Mouse (Mus musculus) thymus, postnatal 36 days (tissue): Measurements from ENCODE around the gene Hpcal4.
"Not testable (repeated sequence)": the region's sequence is repeated elsewhere in the genome, so short reads cannot be mapped to it uniquely, and the experiment has no call there.

Experiments used
- DNase-seq, 2 experiments: peaks; one replicate each; pipeline ENCODE4 v3.0.0; 2022; ENCODE audit warnings: mixed read lengths in 2 of 2

Hpcal4 gene

DNA sequence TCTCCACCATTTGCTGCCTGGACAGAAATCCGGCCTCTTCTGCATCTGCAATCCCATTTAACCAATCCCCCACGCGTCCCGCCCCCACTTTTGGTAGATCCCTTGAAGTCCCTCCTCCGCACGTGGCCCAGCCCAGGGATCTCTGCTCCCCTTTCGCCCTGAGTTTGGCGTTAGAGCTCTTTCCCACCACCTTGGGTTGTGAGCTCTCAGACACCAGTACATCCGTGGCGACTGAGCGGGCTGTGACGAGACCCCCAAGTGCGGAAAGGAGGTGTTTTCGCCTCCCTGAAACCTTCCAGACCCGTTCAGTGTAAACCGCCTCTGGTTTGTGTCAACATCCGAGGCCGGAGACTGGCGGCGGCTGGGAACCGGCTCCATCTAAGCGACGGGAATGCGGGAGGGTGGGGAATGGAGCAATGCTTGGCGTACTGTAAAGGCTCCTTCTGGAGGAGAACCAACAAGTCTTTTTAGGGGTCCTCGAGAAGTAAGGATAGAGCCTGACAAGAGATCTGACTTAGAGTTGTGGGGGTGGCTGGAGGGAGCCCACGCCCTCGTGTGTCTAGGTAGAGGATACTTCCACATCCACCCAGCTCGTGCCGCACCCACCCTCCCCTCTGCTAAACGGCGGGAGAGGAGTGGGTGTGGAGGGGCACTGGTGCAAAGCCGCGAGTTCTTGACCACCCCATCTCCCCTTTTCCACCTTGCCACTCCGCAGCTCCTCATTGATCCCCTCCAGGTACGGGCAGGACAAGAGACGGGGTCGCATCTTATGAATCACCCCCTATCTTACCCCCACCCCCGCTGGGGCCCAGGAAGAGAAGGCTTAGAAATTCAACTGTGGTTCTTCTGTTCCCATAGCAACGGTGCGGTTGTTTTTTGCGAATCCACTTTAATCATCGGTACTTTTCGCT is at the start of gene Hpcal4:
Hpcal4 (plus strand) TSS at position 900 of the 911 bp plus-strand sequence.
- no peak for DNase-seq

DNA sequence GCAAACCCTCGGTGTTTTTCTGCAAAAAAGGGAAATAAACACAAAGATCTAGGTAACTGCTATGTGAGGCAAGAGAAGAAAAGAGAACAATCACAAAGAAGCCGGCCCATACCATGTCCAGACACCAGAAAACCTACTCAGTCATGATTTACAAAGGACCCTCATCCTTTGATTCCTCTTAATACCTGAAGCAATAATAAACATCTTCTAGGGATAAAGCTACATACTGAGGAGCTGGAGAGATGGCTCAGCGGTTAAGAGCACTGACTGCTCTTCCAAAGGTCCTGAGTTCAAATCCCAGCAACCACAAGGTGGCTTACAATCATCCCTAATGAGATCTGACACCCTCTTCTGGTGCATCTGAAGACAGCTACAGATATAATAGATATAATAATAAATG is 45.5 kb upstream of the Hpcal4 start:
- no peak for DNase-seq

GRCm38 (mm10) chr4:123139513-123140154 is 43.4 kb upstream of the Hpcal4 start, which contains the start of gene Ppie:
Gene Ppie (minus strand): TSS chr4:123139951.
- peak; percentile 63 to 70 for DNase-seq

DNA sequence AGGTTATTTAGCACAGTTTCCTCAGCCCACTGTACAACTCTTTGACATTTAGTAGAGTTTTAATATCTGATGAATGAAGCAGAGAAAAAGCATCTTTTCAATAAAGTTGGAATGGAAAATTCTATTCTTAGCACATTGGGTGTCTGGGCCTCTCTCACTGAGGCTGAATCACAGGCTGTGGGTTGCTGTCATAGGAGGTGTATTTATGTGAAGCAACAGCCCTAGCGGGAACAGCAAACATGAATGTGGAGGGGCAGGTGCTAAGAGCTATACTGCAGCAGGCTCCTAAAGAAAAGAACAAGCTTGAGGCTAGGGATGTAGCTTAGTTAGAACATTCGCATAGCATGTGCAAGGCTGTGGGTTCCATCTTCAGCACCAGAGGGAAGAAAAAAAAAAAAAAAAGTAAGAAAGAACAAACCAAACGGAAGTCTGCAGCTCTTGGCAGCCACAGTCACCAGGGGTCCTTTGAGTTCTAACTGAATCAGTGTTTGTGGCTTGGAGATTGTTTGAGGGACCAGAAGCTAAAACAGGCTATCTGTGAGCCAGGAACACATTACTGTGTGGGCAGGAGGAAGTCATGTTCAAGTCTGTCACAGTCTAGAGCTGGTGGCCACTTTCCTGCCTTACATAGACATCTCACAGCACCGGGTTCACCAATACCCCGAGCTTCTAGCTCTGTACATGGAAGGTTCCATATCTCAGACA is 35.4 kb upstream of the Hpcal4 start:
- DNase-seq, result peak; percentile 5 to 9

- DNase-seq, result no peak
Measured at GRCm38 (mm10) chr4:123152003-123152402, 31.0 kb upstream of the Hpcal4 start.

- no peak for DNase-seq
Measured at GRCm38 (mm10) chr4:123152976-123153375, 30.1 kb upstream of the Hpcal4 start.

- no peak for DNase-seq
Measured at GRCm38 (mm10) chr4:123155004-123155403, 28.0 kb upstream of the Hpcal4 start.

DNA sequence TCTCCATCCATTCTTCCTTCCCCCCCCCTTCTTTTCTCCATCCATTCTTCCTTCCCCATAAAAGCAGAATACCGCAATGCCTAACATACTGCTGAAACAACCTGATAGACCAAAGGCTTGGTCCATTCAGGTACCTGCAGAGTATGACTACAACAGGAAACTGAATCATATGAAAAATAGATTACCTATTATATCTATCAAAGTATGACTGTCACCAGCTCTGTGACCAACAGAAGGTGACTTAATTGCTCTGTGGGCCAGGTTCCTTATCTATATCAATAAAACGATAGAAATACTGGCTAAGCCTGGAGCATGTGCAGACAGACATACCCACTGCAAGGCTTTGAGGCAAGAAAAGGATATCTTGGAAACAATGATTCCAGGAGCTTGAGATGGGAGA is 27.6 kb upstream of the Hpcal4 start:
- no peak for DNase-seq

DNA sequence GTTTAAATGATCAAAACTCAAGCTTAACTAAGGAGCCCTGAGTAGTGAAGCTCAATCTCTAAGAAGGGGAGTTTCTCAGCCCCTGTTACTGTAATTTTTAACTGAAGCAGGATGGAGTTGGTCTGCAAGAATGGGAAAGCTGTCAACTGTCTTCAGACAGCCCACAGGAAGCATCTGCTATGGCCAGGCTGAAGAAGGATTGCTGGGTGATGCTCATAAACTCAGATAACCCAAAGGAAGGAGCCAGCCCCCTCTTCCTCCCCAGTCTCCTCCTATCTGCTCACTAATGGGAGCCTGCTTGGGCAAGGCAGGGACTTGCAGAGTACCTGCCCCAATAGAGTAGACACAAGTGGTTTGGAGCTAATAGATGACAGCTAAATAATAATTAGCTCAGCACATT is 27.2 kb upstream of the Hpcal4 start:
- DNase-seq, result no peak

DNA sequence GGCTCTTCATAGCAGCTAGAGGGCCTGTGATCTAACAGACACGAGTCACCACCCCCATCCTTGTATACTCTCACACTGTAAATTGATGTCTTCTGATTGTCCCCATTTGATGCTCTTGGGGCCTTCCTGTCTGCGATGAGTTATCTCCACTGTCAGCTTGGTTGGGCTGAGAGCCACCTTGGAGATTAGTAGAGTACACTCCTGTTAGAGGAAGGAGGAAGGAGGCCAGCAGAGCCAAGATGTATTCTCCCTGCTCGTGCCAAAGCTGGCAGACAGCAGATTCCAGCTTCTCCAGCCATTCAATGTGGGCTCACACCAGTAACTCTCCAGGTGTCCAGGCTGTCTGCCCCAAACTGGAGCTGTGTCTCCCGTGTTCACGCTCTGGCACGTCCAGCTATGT is 22.5 kb upstream of the Hpcal4 start:
- DNase-seq, result no peak

GRCm38 (mm10) chr4:123161251-123161650 is 21.8 kb upstream of the Hpcal4 start:
- not testable (repeated sequence) for DNase-seq

DNA sequence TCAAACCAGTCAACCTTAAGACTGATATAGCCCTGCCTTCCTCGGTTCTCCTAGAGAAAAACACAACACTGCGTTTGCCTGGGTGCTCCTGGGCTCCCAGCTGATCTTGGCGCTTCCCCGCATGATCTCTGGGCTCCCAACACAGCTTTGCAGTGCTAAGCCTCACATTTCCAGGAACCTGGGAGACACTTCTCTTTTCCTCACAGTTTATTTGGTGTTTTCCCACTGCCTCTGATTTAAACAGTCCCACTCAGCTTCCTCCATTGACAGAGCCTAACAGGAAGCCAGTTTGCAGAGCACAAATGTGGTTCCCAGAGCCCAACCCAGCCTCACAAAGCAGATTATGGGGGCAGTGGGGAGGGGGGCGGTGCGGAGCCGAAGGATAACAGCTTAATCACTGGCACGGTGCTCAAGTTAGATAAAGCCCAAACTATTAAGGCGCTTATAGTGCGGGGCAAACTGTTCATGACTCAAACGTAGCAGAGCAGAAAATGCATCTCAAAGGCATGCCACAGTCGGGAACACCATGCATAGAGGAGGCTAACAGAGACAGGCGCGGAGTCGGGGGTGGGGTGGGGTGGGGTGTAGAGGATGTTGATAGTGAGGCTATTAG is 20.6 kb upstream of the Hpcal4 start:
- no peak for DNase-seq

- DNase-seq, result no peak
Measured at GRCm38 (mm10) chr4:123164157-123164556, 18.9 kb upstream of the Hpcal4 start.

GRCm38 (mm10) chr4:123171811-123172210 is 11.2 kb upstream of the Hpcal4 start:
- no peak for DNase-seq

DNA sequence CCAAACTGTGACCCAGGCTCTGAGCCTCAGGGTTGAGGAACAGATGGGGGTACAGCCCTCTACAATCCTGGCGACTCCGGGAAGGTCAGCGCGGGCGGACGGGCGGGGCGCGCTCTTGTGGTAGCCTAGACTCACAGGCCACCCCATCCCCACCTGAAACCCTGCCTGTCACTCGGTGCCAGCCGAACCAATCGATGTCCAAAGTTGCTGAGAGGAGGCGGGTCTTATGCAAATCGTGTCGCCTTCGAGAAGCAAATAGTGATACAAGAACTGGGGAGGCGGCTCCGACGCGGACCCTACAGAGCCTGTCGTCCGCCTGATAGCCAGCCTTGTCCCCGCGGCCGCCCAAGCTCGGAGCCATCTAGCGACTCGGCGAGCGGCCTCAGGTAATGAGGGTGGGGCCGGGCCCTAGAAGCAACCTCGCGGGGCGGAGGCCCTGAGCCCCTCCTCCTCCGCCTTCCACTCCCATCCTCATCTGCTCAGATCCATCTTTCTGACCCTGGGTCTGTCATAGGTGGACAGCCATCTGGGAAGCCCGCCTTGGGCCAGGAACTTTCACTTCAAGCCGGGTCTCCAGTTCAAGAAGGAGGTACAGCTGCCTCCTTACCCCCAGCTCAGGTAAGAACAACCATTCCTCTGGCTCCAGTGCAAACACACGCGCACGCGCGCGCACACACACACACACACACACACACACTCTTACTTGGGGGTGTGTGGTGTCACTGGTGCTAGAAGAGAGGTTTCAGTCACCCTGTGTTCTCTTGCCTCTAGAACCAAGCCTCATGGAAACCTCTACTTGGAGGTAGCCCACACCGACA is 421 bp downstream of the Hpcal4 start:
- DNase-seq, result peak; percentile 29 to 51

- DNase-seq, result no peak
Measured at GRCm38 (mm10) chr4:123184816-123185215, 1.8 kb downstream of the Hpcal4 start.

DNA sequence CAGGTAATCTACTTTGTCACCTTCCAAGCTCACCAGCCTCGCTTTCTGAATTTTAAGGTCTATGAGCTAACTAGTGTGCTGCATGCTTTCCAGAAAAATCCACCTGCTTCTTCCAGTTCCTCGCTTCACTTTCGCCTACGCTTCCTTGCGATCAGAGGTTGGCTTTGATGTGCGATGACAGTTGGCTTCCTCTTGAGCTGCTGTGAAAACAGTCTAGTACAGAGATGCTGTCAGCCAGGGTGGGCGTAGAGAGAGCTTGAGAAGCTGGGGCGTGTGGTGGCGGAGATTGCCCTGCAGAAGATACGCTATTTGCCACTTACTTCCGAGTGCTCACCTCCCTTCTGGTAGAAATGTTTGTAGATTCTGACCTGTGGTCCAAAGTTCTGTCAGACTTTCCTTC is 9.3 kb downstream of the Hpcal4 start:
- DNase-seq, result no peak

DNA sequence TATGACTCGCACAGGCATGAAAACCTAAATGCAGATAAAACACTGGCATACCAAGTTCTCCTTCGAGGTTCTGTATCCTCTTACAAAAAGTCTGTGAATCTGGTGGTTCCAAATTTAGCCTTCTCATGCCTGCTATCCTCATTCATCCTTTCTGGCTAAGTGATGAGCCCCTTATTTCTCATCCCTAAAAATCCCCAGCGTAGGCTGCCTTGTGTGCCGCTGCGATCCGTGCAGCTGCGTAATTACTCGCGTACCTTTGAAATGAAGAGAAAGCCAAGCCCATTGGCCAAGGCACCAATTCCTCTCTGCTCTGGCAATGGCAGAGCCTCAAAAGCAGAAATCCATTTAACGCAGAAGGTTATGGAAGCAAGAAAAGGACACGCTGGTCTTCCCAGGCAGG is 10.8 kb downstream of the Hpcal4 start:
- no peak for DNase-seq

DNA sequence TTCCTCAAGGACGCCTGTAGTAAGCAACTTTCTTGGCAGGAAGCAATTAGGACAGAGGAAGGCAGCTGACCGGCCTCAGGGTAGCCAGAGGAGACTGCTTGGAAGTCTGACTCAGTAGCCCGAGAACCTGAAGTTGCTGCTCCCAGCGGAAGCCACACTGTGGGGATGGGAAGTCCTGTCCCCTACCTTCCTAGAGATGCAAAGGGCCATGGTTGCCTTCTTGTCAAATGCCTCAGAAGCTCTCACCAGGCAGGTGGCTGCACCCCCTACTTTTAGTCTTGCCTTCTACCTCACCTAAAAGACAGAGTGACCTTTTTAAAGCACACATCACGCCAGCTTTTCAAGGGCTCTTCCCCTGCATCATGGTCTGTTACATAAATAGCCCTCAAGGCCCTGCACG is 13.7 kb downstream of the Hpcal4 start:
- DNase-seq, result no peak

DNA sequence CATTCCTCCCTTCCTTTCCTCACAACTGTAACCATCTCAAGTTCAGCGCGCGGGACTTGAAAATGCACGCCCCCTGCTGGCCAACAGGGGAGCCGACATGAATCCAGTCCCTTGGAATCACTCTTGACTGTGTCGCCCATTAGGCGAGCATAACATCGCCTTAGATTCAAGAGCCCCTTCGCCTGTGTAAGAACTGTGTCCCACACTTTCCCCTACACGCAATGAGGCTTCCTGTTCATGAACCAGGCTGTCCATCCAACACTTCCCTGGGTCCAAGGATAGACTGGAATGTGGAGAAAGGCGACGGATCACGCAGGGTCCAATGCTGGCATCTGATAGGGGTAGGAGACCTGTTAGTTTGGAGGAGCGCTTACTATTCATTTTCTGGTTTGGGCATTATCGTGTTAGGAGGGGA is 17.8 kb downstream of the Hpcal4 start:
- DNase-seq, result peak; percentile 35 to 44

DNA sequence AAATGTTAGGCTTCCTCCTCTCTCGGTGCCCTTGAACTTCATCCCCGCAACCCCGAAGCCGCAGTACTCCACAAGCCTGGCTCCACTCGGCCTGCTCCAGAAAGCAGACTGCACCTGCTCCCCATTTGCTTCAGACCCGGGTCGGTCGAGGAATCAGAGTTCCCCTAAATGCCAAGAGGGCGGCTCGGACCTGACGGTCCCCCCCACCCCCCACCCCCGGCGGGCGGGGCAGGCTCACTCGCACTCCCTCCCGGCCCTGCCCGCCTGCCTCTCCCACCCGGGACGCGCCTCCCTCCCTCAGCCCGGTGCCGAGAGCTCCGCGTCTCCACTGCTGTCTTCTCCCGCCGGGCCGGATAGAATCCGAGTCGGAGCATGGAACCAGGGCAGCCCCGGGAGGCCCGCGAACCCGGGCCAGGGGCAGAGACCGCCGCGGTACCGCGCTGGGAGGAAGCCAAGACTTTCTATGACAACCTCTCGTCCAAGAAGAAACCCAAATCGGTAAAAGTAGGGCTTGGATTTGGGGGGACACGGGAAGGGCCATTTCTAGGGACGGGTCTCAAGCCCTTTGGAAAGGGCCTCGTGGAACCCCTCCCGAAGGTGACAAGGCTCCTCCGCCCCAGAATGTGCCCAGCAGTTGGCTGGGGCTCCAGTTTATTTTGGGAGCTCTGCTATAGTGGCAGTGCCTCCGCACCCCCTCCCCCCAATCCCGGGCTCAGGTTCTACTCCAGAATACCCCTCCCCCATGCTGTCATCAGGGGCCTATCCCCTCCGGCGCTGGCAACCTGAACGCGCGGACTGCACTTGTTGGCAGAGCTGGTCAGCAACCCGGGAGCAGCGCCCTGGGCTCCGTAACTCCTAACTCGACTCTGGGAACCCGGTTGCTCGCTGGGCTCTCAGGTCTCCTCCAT is 18.4 kb downstream of the Hpcal4 start, which contains the start of gene Nt5c1a:
Nt5c1a (plus strand) TSS at position 319 of the 908 bp plus-strand sequence.
- no peak for DNase-seq
